Mouse (Mus musculus): ENCODE data around the gene Mrc2. TPM values are rescaled to one million over a fixed set of nuclear protein-coding genes. Genes with fewer than 3 reads are reported as not detected.

The Mrc2 gene
- polyA plus RNA-seq, 1 experiment from 2014 or later, result 6.1 TPM

Other genes starting within 250 kb of the Mrc2 start
- not detected in 2 replicates for gene Efcab3, start 229.1 kb upstream of the Mrc2 start, polyA plus RNA-seq (2014; fragmentation: Nextera tagmentation; extraction: Ambion mirVana)
- gene Mettl2, start 166.2 kb upstream of the Mrc2 start, polyA plus RNA-seq (2014; fragmentation: Nextera tagmentation; extraction: Ambion mirVana), result 25.2 and 26.0 TPM in 2 replicates
- gene Gm10842, start 145.8 kb upstream of the Mrc2 start, polyA plus RNA-seq (2014; fragmentation: Nextera tagmentation; extraction: Ambion mirVana), result not detected in 2 replicates
- 18.1 and 21.9 TPM in 2 replicates for gene Tlk2, start 113.8 kb upstream of the Mrc2 start, polyA plus RNA-seq (2014; fragmentation: Nextera tagmentation; extraction: Ambion mirVana)
- gene March10, start 164.1 kb downstream of the Mrc2 start, polyA plus RNA-seq (2014; fragmentation: Nextera tagmentation; extraction: Ambion mirVana), result 0.28 TPM in 1 of 2 replicates, not detected in the other